ENCODE assay signal across 22 mouse cellular contexts in genomic region chr7:123645521-123645920, GRCm38 (mm10).
A peak's percentile ranks its signal among the peaks of the same experiment; 100 is the strongest.
DNase-seq lines count a peak whose midpoint lies in the region; ATAC-seq and TF ChIP-seq lines count a peak whose summit lies in the region.
"Had no signal": no experiment of that assay in that cellular context is flagged by ENCODE, and none has a peak within 500 bp of the region (broad histone marks: within the 10 kb centered on the region; RNA-seq: fewer than 3 reads in every experiment).

No protein-coding gene starts in this region.

- no peak overlapping the region for H3K4me3 ChIP-seq in kidney, embryonic 15.5 days (replicated peaks)
- no peak overlapping the region for H3K4me3 ChIP-seq in kidney, postnatal 0 days (replicated peaks; ENCODE audit: low read depth, low read length)
- H3K4me3 ChIP-seq: embryonic facial prominence, embryonic 13.5 days; embryonic facial prominence, embryonic 15.5 days; erythroblast, embryonic 14.5 days; forebrain, embryonic 10.5 days; forebrain, embryonic 12.5 days had no signal

- peak; percentile 7 for DNase-seq in embryo, embryonic 11.5 days (ENCODE audit: low read depth, low spot score)
- DNase-seq in embryo, embryonic 11 days = no peak
- DNase-seq in kidney, adult 8-10 months = no peak
- DNase-seq in kidney, postnatal 0 days (ENCODE audit: low spot score) = peak; percentile 27
- DNase-seq in kidney, postnatal 36 days = no peak
- no peak for DNase-seq in left cerebral cortex, postnatal 25 days (ENCODE audit: low spot score in 2 of 2)
- DNase-seq: adrenal gland, adult 2 months; adrenal gland, postnatal 10 days; adrenal gland, postnatal 25 days; cerebellum, adult 11 months; cerebellum, adult 18-20 months; cerebellum, adult 8-10 months; cerebellum, adult 9-11 months; cerebellum, postnatal 36 days had no signal

- WGBS in kidney, embryonic 15.5 days = 57% methylated on average over 3 of the region's 3 CpGs
- 48% methylated on average over 3 of the region's 3 CpGs for WGBS in kidney, postnatal 0 days

- intact Hi-C loops in left cerebral cortex, postnatal 25 days (cut with DNase I) = no loop called here

- no peaks in the 10 kb centered on the region for H3K36me3 ChIP-seq in kidney, embryonic 15.5 days
- H3K36me3 ChIP-seq in kidney, postnatal 0 days (ENCODE audit: insufficient read depth, low read length) = no peaks in the 10 kb centered on the region
- H3K36me3 ChIP-seq: embryonic facial prominence, embryonic 13.5 days; embryonic facial prominence, embryonic 15.5 days; forebrain, embryonic 10.5 days; forebrain, embryonic 12.5 days had no signal

- no peaks in the 10 kb centered on the region for H3K9me3 ChIP-seq in kidney, embryonic 15.5 days (replicated peaks)
- no peaks in the 10 kb centered on the region for H3K9me3 ChIP-seq in kidney, postnatal 0 days (replicated peaks; ENCODE audit: low read length)
- H3K9me3 ChIP-seq: embryonic facial prominence, embryonic 13.5 days; embryonic facial prominence, embryonic 15.5 days; forebrain, embryonic 10.5 days; forebrain, embryonic 12.5 days had no signal

- H3K4me2 ChIP-seq in kidney, embryonic 15.5 days = no peak overlapping the region
- no peak overlapping the region for H3K4me2 ChIP-seq in kidney, postnatal 0 days (ENCODE audit: low read length)
- H3K4me2 ChIP-seq: embryonic facial prominence, embryonic 13.5 days; embryonic facial prominence, embryonic 15.5 days; forebrain, embryonic 12.5 days had no signal

- no peaks in the 10 kb centered on the region for H3K27me3 ChIP-seq in kidney, embryonic 15.5 days
- H3K27me3 ChIP-seq in kidney, postnatal 0 days (ENCODE audit: insufficient read depth, low read length) = no peaks in the 10 kb centered on the region
- H3K27me3 ChIP-seq: embryonic facial prominence, embryonic 13.5 days; embryonic facial prominence, embryonic 15.5 days; forebrain, embryonic 12.5 days had no signal

- peak; percentile 73; the same call in 1 of the 2 replicates for ATAC-seq in kidney, embryonic 15.5 days (replicated peaks; ENCODE audit: low FRiP score)
- no peak for ATAC-seq in kidney, postnatal 0 days (replicated peaks; ENCODE audit: low FRiP score, low read depth)
- ATAC-seq: forebrain, embryonic 14.5 days; forebrain, embryonic 16.5 days had no signal

- H3K4me1 ChIP-seq in kidney, embryonic 15.5 days = no peaks in the 10 kb centered on the region
- H3K4me1 ChIP-seq in kidney, postnatal 0 days (replicated peaks; ENCODE audit: insufficient read depth, low read length) = no peaks in the 10 kb centered on the region
- H3K4me1 ChIP-seq: embryonic facial prominence, embryonic 15.5 days; forebrain, embryonic 10.5 days had no signal

- no peak overlapping the region for H3K9ac ChIP-seq in kidney, embryonic 15.5 days
- H3K9ac ChIP-seq in kidney, postnatal 0 days (ENCODE audit: low read depth, low read length) = no peak overlapping the region
- H3K9ac ChIP-seq: embryonic facial prominence, embryonic 13.5 days; embryonic facial prominence, embryonic 15.5 days; forebrain, embryonic 12.5 days had no signal

- H3K27ac ChIP-seq in kidney, embryonic 15.5 days = no peak overlapping the region
- no peak overlapping the region for H3K27ac ChIP-seq in kidney, postnatal 0 days
- H3K27ac ChIP-seq: embryonic facial prominence, embryonic 13.5 days; embryonic facial prominence, embryonic 15.5 days; forebrain, embryonic 10.5 days; forebrain, embryonic 12.5 days had no signal

- TF ChIP-seq CTCF in kidney, postnatal 0 days (IDR thresholded peaks at IDR 0.05; ENCODE audit: low read depth) = no peak

Comparison
In these comparisons a context has a peak if more than half of its experiments do, and no peak if none do; other contexts are left out.
1. DNase-seq: peak in embryo, embryonic 11.5 days (single experiment) and kidney, postnatal 0 days (single experiment); none in embryo, embryonic 11 days (single experiment), kidney, adult 8-10 months (0 of 2), kidney, postnatal 36 days (0 of 2) and left cerebral cortex, postnatal 25 days (0 of 2).